Mouse (Mus musculus) urinary bladder, postnatal 36 days (tissue): ENCODE measurements around the gene Siae.
A peak's percentile ranks its signal among the peaks of the same experiment; 100 is the strongest.

Source experiments
- DNase-seq, 2 experiments: peaks; one replicate each; pipeline ENCODE4 v3.0.0; 2022; ENCODE audit warnings: low spot score in 2 of 2, mixed read lengths in 1 of 2

Siae gene

DNA sequence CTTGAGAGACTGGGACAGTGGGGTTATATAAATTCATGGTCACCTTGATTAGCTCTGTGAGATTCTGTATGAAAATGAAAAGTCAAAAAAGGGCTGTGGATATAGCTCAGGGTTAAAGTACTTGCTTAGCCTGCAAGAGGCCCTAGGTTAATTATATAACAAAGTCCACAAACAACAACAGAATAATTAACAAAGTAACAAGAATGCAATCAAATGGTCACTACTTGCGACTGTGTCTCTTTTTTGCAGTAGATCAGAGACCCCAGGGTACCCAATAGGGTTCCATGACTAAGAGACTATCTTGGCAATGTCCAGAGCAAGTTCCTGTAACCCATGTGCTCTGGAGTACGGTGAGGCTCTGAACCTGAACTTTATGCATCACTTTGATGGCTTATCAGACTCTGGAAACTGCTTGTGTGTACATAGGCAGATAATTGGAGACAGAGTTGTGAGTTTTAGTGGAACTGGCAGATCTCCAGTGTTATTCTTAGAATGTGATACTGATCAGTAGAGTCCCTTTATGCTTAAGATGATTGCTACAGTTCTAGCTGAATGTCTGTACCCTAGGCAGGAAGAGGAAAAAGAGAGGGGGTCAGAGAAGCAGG is 13.8 kb downstream of the Siae start:
- no peak for DNase-seq

DNA sequence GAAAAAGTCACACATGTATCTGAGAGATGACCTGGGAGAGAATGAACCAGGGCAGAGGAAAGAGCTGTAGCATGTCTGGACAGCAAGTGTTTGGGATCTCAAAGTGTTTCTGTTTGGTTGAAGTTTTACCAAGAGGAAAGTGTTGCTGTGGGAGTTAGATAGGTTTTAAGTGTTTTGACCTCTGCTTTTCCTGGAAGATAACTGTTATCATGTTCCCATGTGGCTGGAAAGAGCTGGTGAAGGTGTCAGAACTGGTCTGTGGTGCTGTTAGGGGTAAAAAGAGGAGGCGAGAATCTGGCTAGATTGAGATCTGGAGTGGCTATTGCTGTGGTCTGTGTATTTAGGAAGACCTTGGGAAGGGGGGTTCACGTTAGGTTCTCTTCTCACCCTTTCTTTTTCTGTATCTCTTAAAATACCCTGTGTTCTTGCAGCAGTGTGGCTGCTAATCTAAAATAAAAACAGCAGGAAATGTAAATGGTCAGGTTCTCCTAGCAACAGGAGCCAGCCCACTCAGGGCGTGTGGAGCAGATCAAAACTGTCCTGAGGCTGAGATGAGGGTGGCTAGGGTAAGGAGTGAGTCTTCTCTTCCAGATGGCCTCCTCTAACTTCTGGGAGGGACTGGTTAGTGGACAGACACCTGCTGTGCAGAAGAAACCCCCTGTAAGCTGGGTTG is 16.8 kb downstream of the Siae start:
- no peak for DNase-seq

DNA sequence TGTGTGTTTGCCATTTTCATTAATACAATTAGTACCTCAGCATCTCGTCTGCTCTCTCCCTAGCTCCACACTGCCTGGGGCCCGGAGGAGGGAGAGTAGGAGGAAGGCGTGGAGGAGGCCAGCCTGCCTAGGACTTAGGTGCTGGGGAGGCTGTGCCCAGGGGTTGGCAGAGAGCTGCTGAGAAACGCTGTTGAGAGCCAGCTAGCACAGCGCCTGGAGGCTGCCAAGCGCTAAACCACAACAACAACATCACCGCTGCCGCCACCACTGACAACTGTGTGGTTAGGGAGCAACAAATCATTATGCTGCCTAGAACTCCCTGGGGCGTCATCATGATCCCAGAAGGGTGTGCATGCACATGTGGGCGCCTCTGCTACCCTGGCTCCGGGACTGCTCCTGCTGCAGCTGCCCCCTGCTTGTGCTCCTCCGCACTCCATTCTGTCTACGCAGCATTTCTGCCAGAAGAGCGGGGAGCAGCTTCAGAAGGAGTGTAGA is 21.0 kb downstream of the Siae start:
- no peak for DNase-seq

DNA sequence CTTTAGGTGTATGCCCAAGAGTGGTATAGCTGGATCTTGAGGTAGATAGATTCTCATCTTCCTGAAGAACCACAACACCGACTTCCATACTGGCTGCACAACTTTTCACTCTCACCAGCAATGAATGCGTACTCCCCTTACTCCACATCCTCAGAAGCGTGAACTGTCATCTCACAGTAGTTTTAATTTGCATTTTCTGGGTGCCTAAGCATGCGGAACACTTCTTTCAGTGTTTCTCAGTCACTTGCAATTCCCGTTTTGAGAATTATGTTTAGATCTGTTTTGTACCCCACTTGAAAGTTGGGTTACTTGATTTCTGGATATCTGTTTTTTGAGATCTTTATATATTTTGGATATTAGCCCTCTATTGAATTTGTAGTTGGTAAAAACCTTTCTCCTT is 28.1 kb downstream of the Siae start:
- DNase-seq: no peak

DNA sequence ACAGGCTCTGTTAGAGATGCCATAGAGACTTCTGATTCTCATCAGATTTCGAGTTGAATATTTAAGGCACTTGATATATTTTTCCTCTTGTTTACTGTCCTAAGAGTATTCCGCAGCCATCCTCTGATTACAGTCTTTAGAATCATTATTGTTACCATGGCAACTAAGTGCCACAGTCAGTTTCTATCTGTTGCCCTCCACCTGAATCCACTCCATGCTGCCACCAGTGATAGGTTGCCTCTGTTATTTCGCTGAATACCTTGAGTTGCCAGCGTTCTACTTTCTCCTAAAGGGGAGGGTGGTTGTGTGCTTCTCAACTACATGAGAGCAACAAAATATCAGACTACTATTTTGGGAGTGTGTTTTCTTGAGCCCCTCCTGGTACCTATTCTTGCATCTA is 31.2 kb downstream of the Siae start:
- no peak for DNase-seq

GRCm38 (mm10) chr9:37590381-37590780 is 34.9 kb downstream of the Siae start:
- DNase-seq: no peak

DNA sequence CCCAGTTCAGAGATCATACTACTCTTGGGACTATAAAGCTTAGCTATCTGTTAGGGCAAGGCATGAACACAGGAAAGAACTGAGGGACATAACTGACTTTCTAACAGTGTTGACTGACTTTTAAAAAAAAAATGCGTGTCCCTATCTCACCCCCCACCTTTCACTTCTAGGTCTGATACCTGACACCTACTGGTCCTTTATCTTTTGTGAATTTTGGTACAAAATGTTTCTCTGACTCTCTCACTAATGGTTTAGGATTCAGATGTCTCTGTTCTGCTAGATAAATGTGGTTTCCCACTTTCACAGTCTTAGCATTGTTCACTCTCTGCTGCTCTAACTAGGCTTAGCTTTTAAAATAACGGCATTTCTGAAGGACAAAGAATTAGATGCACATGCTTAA is 36.5 kb downstream of the Siae start:
- DNase-seq: no peak

DNA sequence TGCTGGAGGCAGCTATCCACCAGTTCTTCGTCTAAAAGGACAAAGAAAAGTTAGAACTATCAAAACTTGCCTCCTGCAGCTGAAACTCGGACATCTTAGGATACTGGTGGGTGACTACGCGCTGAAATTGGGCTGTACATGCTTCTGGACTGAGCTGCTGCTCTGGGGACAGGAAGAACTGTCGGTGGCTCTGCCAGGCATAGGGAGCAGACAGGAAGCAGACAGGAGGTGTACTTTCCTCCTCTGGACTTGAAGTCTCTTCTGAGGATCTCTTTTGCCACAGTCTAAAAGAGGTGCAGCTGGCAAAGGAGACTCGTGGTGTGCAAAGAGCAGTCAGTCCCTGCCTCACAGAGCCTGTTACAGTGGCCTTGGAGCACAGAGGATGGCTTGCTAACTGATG is 37.1 kb downstream of the Siae start:
- DNase-seq: no peak

GRCm38 (mm10) chr9:37593690-37594089 is 38.2 kb downstream of the Siae start:
- DNase-seq: no peak

DNA sequence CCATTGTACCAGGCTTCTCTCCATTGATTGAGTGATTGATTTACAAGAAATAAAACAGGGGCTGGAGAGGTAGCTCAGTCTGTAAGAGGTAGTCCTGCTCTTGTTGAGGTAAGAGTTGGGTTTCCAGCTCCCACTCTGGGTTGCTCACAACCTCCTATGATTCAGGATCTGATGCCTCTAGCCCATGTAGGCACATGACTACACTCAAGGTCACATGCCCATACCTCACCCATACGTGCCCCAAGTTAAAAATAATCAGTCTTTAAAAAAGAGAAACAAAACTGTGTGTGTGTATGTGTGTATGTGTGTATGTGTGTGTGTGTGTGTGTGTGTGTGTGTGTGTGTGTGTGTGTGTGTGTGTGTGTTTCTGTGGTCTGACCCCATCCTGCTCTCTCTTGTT is 40.1 kb downstream of the Siae start:
- no peak for DNase-seq

DNA sequence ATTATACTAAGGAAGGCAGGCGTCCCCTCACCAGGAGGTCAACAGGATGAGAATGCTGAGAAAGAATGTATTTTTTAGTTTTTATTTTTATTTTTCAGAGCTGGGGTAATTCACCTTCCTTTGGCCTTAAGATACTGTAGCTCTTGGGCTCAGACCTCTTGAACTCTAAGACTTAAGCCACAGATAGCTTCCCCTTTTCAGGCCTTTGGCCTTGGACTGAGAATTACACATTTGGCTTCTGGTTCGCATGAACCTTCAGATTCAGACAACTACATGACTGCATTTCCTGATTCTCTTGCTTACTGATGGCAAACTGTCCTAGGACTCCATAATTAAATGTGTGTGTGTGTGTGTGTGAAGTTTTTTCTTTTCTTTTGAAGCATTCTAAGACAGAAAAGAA is 43.1 kb downstream of the Siae start:
- no peak for DNase-seq

DNA sequence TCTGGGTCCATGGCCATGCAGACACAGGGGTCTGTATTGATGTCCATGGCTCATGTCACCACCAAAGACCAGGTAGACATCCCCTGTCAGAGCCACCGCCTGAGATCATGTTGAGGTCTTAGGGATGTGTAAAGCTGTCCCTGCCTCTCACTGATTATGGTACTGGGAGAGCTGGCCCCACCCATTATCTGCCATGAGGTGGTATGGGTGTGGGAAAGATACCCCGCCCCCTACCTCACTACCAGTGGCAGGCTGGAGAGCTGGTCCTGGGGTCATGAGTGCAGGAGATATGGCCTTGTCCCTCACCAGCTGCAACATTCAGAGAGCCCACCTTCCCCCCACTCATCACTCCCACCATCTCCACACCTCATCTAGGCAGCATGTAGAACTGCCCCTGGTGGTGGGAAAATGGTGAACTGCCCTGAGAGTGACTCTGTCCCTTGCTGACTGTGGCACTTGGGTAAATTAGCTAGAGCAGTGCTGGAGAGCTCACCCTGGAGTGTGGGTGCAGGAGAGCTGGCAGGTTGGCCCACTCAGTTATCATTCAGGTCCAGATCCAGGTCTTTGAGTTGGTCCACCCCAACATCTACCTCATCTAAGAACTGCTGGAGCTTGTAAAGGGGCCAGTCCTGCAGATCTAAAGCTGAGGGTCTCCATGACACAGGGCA is 45.2 kb downstream of the Siae start:
- no peak for DNase-seq

DNA sequence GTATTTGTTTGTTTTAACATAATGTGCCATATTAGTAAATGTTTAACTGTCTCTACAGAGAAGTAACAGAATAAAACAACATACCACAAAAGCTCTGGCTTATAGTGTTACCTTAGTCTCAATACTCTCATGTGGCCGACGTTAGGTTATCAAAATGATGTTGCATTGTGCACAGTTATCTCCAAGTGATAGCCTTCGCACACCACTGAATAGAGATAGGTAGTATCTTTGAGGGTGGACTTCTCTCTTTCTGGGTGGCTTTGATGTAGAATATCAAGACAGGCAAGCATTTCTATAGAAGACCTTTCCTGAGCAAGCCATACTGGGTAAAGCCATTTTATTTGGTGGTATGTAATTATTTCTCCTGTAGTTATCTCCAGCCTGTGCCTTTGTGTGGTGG is 49.6 kb downstream of the Siae start:
- DNase-seq: no peak

- DNase-seq: no peak
Measured at GRCm38 (mm10) chr9:37609558-37609957, 54.1 kb downstream of the Siae start.

DNA sequence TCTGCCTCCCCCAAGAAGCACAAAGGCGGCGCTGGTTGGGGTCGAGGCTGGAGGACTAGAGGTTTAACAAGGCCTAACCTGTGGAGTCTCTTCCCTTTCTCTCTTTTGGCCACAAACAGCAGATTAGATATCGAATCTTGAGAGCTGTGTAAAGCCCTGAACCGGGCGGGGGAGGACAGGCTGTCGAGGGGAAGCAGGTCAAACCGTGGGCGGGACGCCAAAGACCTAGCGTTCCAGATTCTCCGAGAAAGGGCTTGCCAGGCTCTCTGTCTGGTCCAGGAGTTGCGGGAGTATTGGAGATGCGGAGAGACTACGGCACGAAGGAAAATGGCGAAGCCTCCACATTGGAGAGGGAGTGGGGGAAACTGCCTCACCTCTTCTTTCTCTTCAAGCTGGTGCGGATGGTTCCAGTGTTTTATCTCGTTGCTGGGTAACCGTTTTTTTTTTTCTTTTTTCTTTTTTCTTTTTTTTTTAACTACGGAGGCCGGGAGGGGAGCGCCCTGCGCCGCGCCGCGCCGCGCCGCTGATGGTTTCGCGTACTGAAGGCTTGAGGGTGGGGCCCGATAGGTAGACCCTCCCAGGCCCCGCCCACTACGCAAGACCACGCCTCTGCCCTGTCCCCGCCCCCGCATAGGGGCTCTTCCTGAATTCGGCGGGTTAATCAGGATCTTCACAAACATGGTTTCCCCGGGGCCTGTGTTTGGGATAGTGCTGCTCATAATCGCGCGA is 57.8 kb downstream of the Siae start, which contains the start of gene Spa17:
TSS of gene Spa17 (minus strand) at position 541 of the 729 bp plus-strand sequence.
- DNase-seq: peak; percentile 83 to 87

DNA sequence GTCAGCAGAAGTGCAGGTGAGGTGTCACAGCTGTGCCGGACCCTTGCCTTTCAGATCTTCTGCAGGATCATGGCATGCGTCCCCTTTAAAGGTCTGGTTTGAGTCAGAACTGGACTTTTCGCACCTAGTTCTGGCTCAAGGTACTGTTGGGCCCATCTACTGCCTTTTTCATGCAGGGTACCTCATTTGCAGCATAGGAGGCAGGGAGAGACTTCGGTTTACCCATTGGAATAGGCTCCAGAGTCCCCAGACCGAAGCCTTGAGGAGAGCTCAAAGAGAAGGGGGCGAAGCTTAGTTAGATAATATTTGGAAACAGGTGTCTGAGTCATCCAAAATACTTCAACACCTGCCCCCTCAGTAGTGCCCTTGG is 58.4 kb downstream of the Siae start:
- DNase-seq: no peak

DNA sequence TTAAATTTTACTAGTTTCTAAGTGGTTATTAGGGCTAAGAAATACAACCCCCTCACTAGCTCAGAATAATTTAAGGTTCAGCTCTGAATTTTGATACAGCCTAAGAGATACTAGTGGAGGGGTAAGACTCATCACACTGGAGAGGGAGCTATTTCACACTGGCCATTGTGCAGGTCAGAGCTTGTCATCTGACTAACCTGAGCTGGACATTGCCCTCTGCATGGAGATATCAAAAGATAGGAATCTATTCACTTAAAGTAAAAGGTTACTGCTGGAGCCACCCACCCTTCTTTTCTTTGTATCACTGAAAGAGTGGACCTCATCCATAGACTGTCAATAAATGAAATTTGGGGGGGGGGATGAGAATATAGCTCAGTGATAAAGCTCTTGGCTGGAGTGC is 58.8 kb downstream of the Siae start:
- no peak for DNase-seq

DNA sequence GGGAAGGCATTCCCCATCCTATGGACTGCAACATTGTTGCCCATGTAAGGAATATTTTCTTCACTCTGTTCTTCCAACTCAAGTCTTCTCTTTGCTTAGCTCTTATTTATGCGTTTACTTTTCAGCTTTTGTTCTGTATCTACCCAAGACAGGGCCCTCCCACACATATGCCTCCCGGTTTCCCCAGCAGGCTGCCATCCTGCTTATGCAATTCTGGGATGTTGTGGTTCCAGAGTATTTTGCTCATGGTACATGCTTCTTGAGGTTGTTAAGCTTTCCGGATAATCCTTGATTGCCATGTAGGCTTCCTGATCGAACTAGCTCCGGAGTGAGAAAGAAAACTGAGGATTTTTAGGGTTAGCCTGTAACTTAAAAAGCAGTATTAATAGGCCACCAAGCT is 59.7 kb downstream of the Siae start:
- DNase-seq: no peak

- no peak for DNase-seq
Measured at GRCm38 (mm10) chr9:37616770-37617169, 61.3 kb downstream of the Siae start.

DNA sequence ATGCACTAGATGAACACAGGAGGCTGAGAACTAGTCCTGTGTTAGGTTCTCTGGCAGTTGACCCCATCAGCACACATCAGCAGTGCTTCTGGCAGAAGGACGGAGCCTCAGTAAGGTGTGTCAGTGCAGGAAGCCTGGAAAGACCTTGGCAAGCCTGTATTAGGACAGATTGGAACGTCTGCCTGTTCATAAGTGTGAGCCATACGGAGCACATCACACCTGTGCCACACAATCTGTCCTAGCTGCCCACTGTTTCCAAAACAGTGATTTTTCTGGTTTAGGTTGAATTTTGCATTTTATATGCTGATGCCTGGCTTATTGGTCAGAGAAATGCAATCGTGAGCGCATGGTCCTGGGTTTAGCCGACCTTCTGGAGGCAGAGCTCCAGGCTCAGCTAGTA is 65.8 kb downstream of the Siae start:
- DNase-seq: no peak

- no peak for DNase-seq
Measured at GRCm38 (mm10) chr9:37623981-37624380, 68.5 kb downstream of the Siae start.

- no peak for DNase-seq
Measured at GRCm38 (mm10) chr9:37624502-37624901, 69.0 kb downstream of the Siae start.
